Mouse (Mus musculus) WW6 (cell line): ENCODE data around the gene Nup107.
"Not testable (repeated sequence)": the region's sequence is repeated elsewhere in the genome, so short reads cannot be mapped to it uniquely, and the experiment has no call there.

Source experiments
- DNase-seq: peaks from one replicate; pipeline ENCODE4 v3.0.0-alpha.2; 2013; ENCODE audit warnings: low read depth, low spot score

Gene Nup107

DNA sequence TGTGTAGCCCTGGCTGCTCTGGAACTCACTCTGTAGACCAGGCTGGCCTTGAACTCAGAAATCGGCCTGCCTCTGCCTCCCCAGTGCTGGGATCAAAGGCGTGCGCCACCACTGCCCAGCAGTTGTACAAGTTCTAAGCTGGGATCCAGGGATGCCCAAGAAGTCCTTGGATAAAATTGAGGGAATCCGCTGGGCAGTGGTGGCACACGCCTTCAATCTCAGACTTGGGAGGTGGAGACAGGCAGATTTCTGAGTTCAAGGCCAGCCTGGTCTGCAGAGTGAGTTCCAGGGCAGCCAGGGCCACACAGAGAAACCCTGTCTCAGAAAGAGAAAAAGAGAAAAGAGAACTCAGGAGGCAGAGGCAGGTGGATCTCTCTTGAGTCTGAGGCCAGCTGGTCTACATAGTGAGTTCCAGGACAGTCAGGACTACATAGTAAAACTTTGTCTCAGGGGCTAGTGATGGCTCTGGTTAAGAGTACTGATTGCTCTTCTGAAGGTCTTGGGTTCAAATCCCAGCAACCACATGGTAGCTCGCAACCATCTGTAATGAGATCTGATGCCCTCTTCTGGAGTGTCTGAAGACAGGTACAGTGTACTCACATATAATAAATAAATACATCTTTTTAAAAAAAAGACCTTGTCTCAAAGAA lies 88.1 kb downstream of the Nup107 start:
- DNase-seq = not testable (repeated sequence)

DNA sequence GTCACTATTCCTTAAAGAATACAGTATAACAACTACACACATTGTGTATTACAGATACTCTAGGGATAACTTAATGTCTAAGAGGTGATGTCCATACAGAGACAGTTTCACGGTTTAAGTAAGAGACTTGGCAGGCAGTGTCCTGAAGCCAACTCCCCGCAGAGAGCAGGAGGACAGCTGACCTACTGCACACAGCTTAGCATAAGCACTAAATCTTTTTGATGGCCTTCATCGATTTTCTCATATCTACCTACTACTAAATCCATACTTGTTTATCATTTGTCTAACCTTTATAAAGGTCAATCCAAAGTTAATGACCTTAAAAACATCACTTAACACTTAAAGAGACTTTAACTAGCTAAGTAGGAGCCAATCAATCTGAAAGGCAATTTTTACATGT lies 89.0 kb downstream of the Nup107 start:
- DNase-seq = no peak

DNA sequence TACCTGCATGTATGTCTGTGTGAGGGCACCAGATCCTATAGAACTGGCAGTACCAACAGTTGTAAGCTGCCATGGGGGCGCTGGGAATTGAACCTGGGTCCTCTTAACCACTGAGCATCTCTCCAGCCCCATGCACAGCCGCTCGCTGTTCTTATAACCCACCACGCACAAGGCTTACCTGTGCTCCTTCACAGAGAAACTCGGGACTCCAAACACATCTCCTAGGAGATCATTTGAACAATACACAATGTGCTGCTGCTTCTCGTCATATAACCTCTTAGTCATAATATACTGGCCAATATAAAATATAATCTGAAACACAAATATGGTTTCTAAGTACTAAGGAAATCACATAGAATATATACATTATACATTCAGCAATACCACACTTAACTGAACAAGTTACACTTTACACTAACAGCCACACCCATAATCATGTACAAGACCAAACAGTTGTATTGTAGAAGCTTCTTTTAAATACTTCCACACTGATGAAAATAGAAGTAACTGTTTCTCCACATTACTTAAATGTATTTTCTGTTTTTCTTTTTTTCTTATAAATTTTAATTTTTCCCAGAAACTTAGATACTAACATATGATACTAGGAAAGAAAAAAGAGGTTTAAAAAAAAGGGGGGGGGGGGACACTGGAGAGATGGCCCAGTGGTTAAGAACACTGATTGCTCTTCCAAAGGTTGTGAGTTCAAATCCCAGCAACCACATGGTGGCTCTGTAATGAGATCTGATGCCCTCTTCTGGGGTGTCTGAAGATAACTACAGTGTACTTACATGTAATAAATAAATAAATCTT lies 90.3 kb downstream of the Nup107 start:
- no peak for DNase-seq

DNA sequence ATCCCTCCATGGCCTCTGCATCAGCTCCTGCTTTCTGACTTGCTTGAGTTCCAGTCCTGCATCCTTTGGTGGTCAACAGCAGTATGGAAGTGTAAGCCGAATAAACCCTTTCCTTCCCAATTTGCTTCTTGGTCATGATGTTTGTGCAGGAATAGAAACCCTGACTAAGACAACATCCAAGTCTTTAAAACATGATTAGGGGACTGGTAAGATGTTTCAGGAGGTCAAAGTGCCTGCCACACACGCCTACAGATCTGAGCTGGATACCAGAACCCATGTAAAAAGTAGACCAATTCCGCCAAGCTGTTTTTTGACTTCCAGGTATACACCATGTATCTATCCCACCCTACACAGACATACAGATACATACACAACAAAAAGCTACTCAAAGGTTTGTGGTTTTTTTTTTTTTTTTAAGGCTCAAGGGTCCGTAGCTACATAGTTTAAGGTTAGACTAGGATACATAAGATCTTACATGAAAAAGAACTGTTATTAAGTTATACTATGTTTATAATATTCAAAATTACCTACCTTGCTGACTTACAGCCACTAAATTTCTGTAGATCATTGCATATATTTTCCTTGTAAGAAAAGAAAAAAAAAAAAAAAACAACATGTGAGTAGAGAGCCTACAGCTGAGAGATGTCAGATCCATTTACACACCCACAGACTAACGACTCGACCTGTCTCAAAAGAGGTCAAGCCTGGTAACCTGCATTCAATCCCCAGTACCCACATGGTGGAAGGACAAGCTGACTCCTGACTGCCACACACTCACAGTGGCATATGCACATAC lies 91.3 kb downstream of the Nup107 start:
- no peak for DNase-seq
